Mouse (Mus musculus): Measurements from ENCODE around the gene Ect2. TPM values are rescaled to one million over a fixed set of nuclear protein-coding genes. Genes with fewer than 3 reads are reported as not detected.
A peak's percentile ranks its signal among the peaks of the same experiment; 100 is the strongest.

Ect2 gene
- polyA plus RNA-seq, 1 experiment from 2014 or later, result 113 TPM

- Histone ChIP-seq H3K4me1 (ENCODE audit: control insufficient read depth, insufficient read depth, low read length) (no peaks in the 10 kb centered on the region), H3K27me3 (ENCODE audit: control insufficient read depth, insufficient read depth, low read length) (no peaks in the 10 kb centered on the region), H3K4me2 (no peak overlapping the region), H3K4me3 (ENCODE audit: low read depth, low read length) (no peak overlapping the region), H3K36me3 (ENCODE audit: control insufficient read depth, insufficient read depth, low read length) (peaks cover 12% of the 10 kb centered on the region), H3K9ac (ENCODE audit: low read length) (no peak overlapping the region), H3K27ac (ENCODE audit: low read depth, low read length) (no peak overlapping the region), H3K9me3 (ENCODE audit: control insufficient read depth, low read length) (no peaks in the 10 kb centered on the region)
- 95% methylated on average over 7 of the region's 7 CpGs for WGBS
- no peak for ATAC-seq (ENCODE audit: low FRiP score)
- DNase-seq (ENCODE audit: low spot score, missing footprints), result no peak
These were observed 7.9 kb downstream of the Ect2 start for GRCm38 (mm10) chr3:27145733-27146132.

- no peak overlapping the region for H3K4me2 ChIP-seq
These were observed 10.1 kb downstream of the Ect2 start for GRCm38 (mm10) chr3:27143570-27143969.

GRCm38 (mm10) chr3:27140101-27140500 is 13.6 kb downstream of the Ect2 start:
- ATAC-seq (ENCODE audit: low FRiP score), result no peak

More at GRCm38 (mm10) chr3:27143570-27143969, 10.1 kb downstream of the Ect2 start:
- no peaks in the 10 kb centered on the region for H3K9me3 ChIP-seq (ENCODE audit: control insufficient read depth, low read length)
- ATAC-seq (ENCODE audit: low FRiP score) (no peak), DNase-seq (ENCODE audit: low spot score, missing footprints) (no peak)
- H3K36me3 ChIP-seq (ENCODE audit: control insufficient read depth, insufficient read depth, low read length), result peaks cover 10% of the 10 kb centered on the region
- WGBS, result 94% methylated on average over 7 of the region's 7 CpGs
- no peak overlapping the region for H3K9ac ChIP-seq (ENCODE audit: low read length)
- H3K27me3 ChIP-seq (ENCODE audit: control insufficient read depth, insufficient read depth, low read length), result no peaks in the 10 kb centered on the region
- H3K4me1 ChIP-seq (ENCODE audit: control insufficient read depth, insufficient read depth, low read length), result no peaks in the 10 kb centered on the region
- H3K27ac ChIP-seq (ENCODE audit: low read depth, low read length), result no peak overlapping the region
- no peak overlapping the region for H3K4me3 ChIP-seq (ENCODE audit: low read depth, low read length)

GRCm38 (mm10) chr3:27121864-27122450 is 31.7 kb downstream of the Ect2 start:
- Histone ChIP-seq H3K9ac (ENCODE audit: low read length) (no peak overlapping the region), H3K4me1 (ENCODE audit: control insufficient read depth, insufficient read depth, low read length) (no peaks in the 10 kb centered on the region), H3K27ac (ENCODE audit: low read depth, low read length) (no peak overlapping the region), H3K4me3 (ENCODE audit: low read depth, low read length) (no peak overlapping the region), H3K4me2 (no peak overlapping the region), H3K27me3 (ENCODE audit: control insufficient read depth, insufficient read depth, low read length) (no peaks in the 10 kb centered on the region), H3K36me3 (ENCODE audit: control insufficient read depth, insufficient read depth, low read length) (peaks cover 16% of the 10 kb centered on the region; the same call in 1 of the 2 replicates), H3K9me3 (ENCODE audit: control insufficient read depth, low read length) (no peaks in the 10 kb centered on the region)
- ATAC-seq (ENCODE audit: low FRiP score) (no peak), DNase-seq (ENCODE audit: low spot score, missing footprints) (no peak)
- 93% methylated on average over 9 of the region's 9 CpGs for WGBS

More at GRCm38 (mm10) chr3:27140101-27140500, 13.6 kb downstream of the Ect2 start:
- Histone ChIP-seq H3K27ac (ENCODE audit: low read depth, low read length) (no peak overlapping the region), H3K4me3 (ENCODE audit: low read depth, low read length) (no peak overlapping the region), H3K36me3 (ENCODE audit: control insufficient read depth, insufficient read depth, low read length) (peaks cover 32% of the 10 kb centered on the region), H3K27me3 (ENCODE audit: control insufficient read depth, insufficient read depth, low read length) (no peaks in the 10 kb centered on the region), H3K4me1 (ENCODE audit: control insufficient read depth, insufficient read depth, low read length) (no peaks in the 10 kb centered on the region), H3K9me3 (ENCODE audit: control insufficient read depth, low read length) (no peaks in the 10 kb centered on the region), H3K9ac (ENCODE audit: low read length) (no peak overlapping the region), H3K4me2 (no peak overlapping the region)
- DNase-seq (ENCODE audit: low spot score, missing footprints), result no peak
- WGBS, result 90% methylated on average over 8 of the region's 8 CpGs

GRCm38 (mm10) chr3:27120932-27121331 is 32.7 kb downstream of the Ect2 start:
- Histone ChIP-seq H3K9ac (ENCODE audit: low read length) (no peak overlapping the region), H3K27ac (ENCODE audit: low read depth, low read length) (no peak overlapping the region), H3K4me1 (ENCODE audit: control insufficient read depth, insufficient read depth, low read length) (no peaks in the 10 kb centered on the region), H3K4me3 (ENCODE audit: low read depth, low read length) (no peak overlapping the region), H3K27me3 (ENCODE audit: control insufficient read depth, insufficient read depth, low read length) (no peaks in the 10 kb centered on the region), H3K9me3 (ENCODE audit: control insufficient read depth, low read length) (no peaks in the 10 kb centered on the region), H3K36me3 (ENCODE audit: control insufficient read depth, insufficient read depth, low read length) (peaks cover 17% of the 10 kb centered on the region; the same call in 1 of the 2 replicates), H3K4me2 (no peak overlapping the region)
- DNase-seq (ENCODE audit: low spot score, missing footprints), result no peak
- 94% methylated on average over 6 of the region's 6 CpGs for WGBS
- no peak for ATAC-seq (ENCODE audit: low FRiP score)

GRCm38 (mm10) chr3:27118227-27118626 is 35.5 kb downstream of the Ect2 start:
- H3K9ac ChIP-seq (ENCODE audit: low read length), result no peak overlapping the region
- H3K9me3 ChIP-seq (ENCODE audit: control insufficient read depth, low read length), result no peaks in the 10 kb centered on the region
- H3K4me2 ChIP-seq, result no peak overlapping the region
- peaks cover 26% of the 10 kb centered on the region; the same call in 1 of the 2 replicates for H3K36me3 ChIP-seq (ENCODE audit: control insufficient read depth, insufficient read depth, low read length)
- DNase-seq (ENCODE audit: low spot score, missing footprints) (no peak), ATAC-seq (ENCODE audit: low FRiP score) (no peak)
- H3K4me1 ChIP-seq (ENCODE audit: control insufficient read depth, insufficient read depth, low read length), result no peaks in the 10 kb centered on the region
- 86% methylated on average over 4 of the region's 4 CpGs for WGBS
- no peak overlapping the region for H3K4me3 ChIP-seq (ENCODE audit: low read depth, low read length)
- H3K27me3 ChIP-seq (ENCODE audit: control insufficient read depth, insufficient read depth, low read length), result no peaks in the 10 kb centered on the region
- H3K27ac ChIP-seq (ENCODE audit: low read depth, low read length), result no peak overlapping the region

GRCm38 (mm10) chr3:27110860-27111259 is 42.8 kb downstream of the Ect2 start:
- Histone ChIP-seq H3K36me3 (ENCODE audit: control insufficient read depth, insufficient read depth, low read length) (peaks cover 10% of the 10 kb centered on the region; the same call in 1 of the 2 replicates), H3K9me3 (ENCODE audit: control insufficient read depth, low read length) (no peaks in the 10 kb centered on the region), H3K4me2 (no peak overlapping the region), H3K9ac (ENCODE audit: low read length) (no peak overlapping the region), H3K27me3 (ENCODE audit: control insufficient read depth, insufficient read depth, low read length) (no peaks in the 10 kb centered on the region), H3K4me1 (ENCODE audit: control insufficient read depth, insufficient read depth, low read length) (no peaks in the 10 kb centered on the region), H3K27ac (ENCODE audit: low read depth, low read length) (no peak overlapping the region), H3K4me3 (ENCODE audit: low read depth, low read length) (no peak overlapping the region)
- ATAC-seq (ENCODE audit: low FRiP score) (no peak), DNase-seq (ENCODE audit: low spot score, missing footprints) (no peak)

- 98% methylated on average over 4 of the region's 4 CpGs for WGBS
- ATAC-seq (ENCODE audit: low FRiP score) (0 out of 2 replicates have a peak, but pooled peaks have one; percentile 35), DNase-seq (ENCODE audit: low spot score, missing footprints) (no peak)
- Histone ChIP-seq H3K4me2 (no peak overlapping the region), H3K27ac (ENCODE audit: low read depth, low read length) (no peak overlapping the region), H3K4me3 (ENCODE audit: low read depth, low read length) (no peak overlapping the region), H3K9me3 (ENCODE audit: control insufficient read depth, low read length) (no peaks in the 10 kb centered on the region), H3K36me3 (ENCODE audit: control insufficient read depth, insufficient read depth, low read length) (peaks cover 2% of the 10 kb centered on the region), H3K4me1 (ENCODE audit: control insufficient read depth, insufficient read depth, low read length) (no peaks in the 10 kb centered on the region), H3K27me3 (ENCODE audit: control insufficient read depth, insufficient read depth, low read length) (no peaks in the 10 kb centered on the region), H3K9ac (ENCODE audit: low read length) (no peak overlapping the region)
These were observed 44.6 kb downstream of the Ect2 start for GRCm38 (mm10) chr3:27109109-27109508.

GRCm38 (mm10) chr3:27107142-27107541 is 46.5 kb downstream of the Ect2 start:
- no peak for DNase-seq (ENCODE audit: low spot score, missing footprints)
- WGBS, result 84% methylated on average over 6 of the region's 6 CpGs
- ATAC-seq (ENCODE audit: low FRiP score), result no peak
- H3K36me3 ChIP-seq (ENCODE audit: control insufficient read depth, insufficient read depth, low read length), result peaks cover 2% of the 10 kb centered on the region
- H3K27ac ChIP-seq (ENCODE audit: low read depth, low read length), result no peak overlapping the region
- H3K4me1 ChIP-seq (ENCODE audit: control insufficient read depth, insufficient read depth, low read length), result no peaks in the 10 kb centered on the region
- H3K27me3 ChIP-seq (ENCODE audit: control insufficient read depth, insufficient read depth, low read length), result no peaks in the 10 kb centered on the region
- H3K4me3 ChIP-seq (ENCODE audit: low read depth, low read length), result no peak overlapping the region
- H3K4me2 ChIP-seq, result no peak overlapping the region
- no peak overlapping the region for H3K9ac ChIP-seq (ENCODE audit: low read length)
- H3K9me3 ChIP-seq (ENCODE audit: control insufficient read depth, low read length), result no peaks in the 10 kb centered on the region
